Mouse (Mus musculus): ENCODE results near the gene Sidt2. TPM values are rescaled to one million over a fixed set of nuclear protein-coding genes. Genes with fewer than 3 reads are reported as not detected.

Gene Sidt2
- polyA plus RNA-seq, 1 experiment from 2014 or later, result 33.4 TPM

DNA sequence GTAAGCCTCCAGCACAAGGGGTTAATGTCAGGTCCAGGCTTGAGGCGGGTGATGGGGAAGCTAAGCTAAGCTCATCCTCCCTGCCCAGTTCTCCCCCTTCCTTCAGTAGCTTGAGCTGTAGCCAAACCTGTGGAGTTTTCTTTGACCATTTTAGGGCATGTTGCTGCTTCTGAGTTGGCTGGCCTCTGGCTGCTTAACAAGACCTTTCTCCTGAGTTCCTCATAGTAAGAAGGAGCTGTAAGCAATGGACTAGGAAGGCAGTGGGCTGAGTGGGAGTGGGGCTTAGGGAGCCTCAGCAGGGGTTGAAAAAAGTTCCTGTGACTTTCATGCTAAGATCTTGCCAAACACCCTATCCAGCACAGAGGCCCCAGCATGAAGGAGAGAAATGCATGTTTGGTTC, 35.2 kb downstream of the Sidt2 start:
- H3K36me3 ChIP-seq (ENCODE audit: control insufficient read depth, insufficient read depth, low read length), result 0 out of 2 replicates have a peak, but pooled peaks cover 3% of the 10 kb centered on the region
- ATAC-seq, result peak; percentile 59

DNA sequence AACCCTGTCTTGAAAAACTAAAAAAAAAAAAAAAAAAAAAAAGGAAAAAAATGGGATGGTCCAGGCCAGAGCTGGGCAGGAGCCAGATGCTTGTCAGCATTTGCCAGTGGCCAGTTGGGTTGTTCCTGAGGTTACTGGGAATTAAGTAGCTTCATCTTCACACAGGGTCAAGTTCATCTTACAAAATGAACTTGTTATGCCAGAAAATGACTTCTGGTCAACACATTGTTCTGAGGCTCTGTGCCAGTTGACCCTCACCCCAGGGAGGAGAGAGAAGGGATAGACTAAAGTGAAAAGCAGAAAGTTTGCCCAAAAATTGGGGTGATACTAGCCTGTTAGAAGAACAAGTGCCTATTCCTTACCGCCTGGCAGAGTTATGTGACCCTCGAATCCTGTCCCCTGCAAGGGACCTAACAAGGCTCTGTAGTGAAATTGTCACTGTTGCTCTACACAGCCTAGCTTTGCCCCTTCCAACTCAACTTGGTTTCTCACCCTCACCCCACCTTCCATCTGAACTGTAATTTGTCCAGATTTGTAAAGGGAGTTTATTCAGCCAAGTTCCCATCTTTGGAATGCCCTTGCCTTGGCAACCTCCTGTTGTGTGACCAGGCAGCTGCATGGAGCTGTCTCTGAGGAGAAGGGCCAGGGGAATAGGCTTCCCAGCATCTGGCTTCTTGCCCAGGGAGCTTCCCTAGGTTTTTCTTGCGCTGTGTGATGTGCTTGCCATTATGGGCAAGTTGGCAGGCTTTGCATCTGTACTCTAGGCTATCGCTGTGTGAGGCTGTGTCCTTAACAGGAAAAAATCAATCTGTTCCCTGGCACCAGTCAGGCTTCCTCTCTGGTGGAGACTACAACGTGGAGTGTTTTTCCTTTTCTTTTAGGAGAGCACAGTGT, 37.8 kb downstream of the Sidt2 start:
- Histone ChIP-seq H3K4me1 (ENCODE audit: control insufficient read depth, insufficient read depth, low read length) (no peaks in the 10 kb centered on the region), H3K36me3 (ENCODE audit: control insufficient read depth, insufficient read depth, low read length) (0 out of 2 replicates have a peak, but pooled peaks cover 5% of the 10 kb centered on the region), H3K27ac (ENCODE audit: low read length) (peak overlapping the region; percentile 52), H3K4me3 (ENCODE audit: low read length) (no peak overlapping the region), H3K9me3 (ENCODE audit: control insufficient read depth, low read length) (no peaks in the 10 kb centered on the region), H3K27me3 (replicated peaks; ENCODE audit: control insufficient read depth, insufficient read depth, low read length) (no peaks in the 10 kb centered on the region), H3K4me2 (ENCODE audit: low read depth, low read length) (no peak overlapping the region), H3K9ac (ENCODE audit: low read depth, low read length) (no peak overlapping the region)
- 75% methylated on average over 5 of the region's 5 CpGs for WGBS
- peak; percentile 50; the same call in 1 of the 2 replicates for ATAC-seq

More for the DNA sequence above, 35.2 kb downstream of the Sidt2 start:
- Histone ChIP-seq H3K9me3 (ENCODE audit: control insufficient read depth, low read length) (no peaks in the 10 kb centered on the region), H3K4me1 (ENCODE audit: control insufficient read depth, insufficient read depth, low read length) (no peaks in the 10 kb centered on the region), H3K27me3 (replicated peaks; ENCODE audit: control insufficient read depth, insufficient read depth, low read length) (no peaks in the 10 kb centered on the region), H3K4me2 (ENCODE audit: low read depth, low read length) (no peak overlapping the region), H3K4me3 (ENCODE audit: low read length) (no peak overlapping the region), H3K9ac (ENCODE audit: low read depth, low read length) (no peak overlapping the region), H3K27ac (ENCODE audit: low read length) (peak overlapping the region; percentile 76; the same call in 1 of the 2 replicates)
- 62% methylated on average over 1 of the region's 1 CpGs for WGBS

DNA sequence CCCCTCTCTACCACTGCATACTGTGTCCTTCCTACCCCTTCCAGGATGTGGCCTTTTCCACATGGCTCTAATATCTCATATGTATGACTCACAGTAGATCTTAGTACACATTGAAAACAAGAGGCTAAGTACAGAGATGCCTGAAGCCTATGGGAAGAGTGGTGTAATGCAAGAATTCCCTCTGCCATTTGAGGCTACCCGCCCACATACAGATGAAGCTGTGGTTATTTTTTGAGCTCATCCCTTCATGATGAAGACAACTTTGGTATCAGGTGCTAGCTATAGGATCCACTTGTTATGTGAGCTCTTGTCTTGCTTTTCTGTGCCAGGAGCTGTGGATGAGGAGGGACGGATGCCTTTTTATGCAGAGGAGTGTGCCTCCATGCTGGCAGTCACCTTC, 39.4 kb downstream of the Sidt2 start:
- 79% methylated on average over 2 of the region's 2 CpGs for WGBS

DNA sequence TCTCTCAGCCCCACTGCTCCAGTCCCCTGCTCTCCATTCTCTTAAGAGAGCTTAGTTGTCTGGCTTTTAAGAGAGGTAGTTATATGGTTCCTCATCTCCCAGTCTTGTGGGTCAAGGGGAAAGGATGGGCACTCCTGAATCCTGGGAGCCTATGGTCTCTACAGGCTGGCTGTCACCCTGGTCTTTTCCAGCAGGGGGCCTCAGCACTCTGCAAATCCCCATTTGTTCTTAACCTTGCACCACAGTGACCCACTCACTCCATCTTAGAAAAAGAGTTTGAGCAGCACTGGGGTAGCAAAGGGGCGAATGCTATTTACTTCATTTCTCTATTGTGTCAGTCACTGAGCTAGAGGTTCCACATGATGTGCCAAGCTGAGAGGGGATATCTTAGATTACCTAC, 43.4 kb downstream of the Sidt2 start:
- peaks cover 17% of the 10 kb centered on the region for H3K36me3 ChIP-seq (ENCODE audit: control insufficient read depth, insufficient read depth, low read length)
- H3K4me1 ChIP-seq (ENCODE audit: control insufficient read depth, insufficient read depth, low read length), result peaks cover 7% of the 10 kb centered on the region; the same call in 1 of the 2 replicates
- ATAC-seq, result no peak

More for the DNA sequence above, 39.4 kb downstream of the Sidt2 start:
- Histone ChIP-seq H3K4me1 (ENCODE audit: control insufficient read depth, insufficient read depth, low read length) (no peaks in the 10 kb centered on the region), H3K4me3 (ENCODE audit: low read length) (no peak overlapping the region), H3K9ac (ENCODE audit: low read depth, low read length) (no peak overlapping the region), H3K27ac (ENCODE audit: low read length) (no peak overlapping the region), H3K9me3 (ENCODE audit: control insufficient read depth, low read length) (no peaks in the 10 kb centered on the region), H3K27me3 (replicated peaks; ENCODE audit: control insufficient read depth, insufficient read depth, low read length) (no peaks in the 10 kb centered on the region), H3K4me2 (ENCODE audit: low read depth, low read length) (no peak overlapping the region), H3K36me3 (ENCODE audit: control insufficient read depth, insufficient read depth, low read length) (0 out of 2 replicates have a peak, but pooled peaks cover 8% of the 10 kb centered on the region)
- no peak for ATAC-seq

DNA sequence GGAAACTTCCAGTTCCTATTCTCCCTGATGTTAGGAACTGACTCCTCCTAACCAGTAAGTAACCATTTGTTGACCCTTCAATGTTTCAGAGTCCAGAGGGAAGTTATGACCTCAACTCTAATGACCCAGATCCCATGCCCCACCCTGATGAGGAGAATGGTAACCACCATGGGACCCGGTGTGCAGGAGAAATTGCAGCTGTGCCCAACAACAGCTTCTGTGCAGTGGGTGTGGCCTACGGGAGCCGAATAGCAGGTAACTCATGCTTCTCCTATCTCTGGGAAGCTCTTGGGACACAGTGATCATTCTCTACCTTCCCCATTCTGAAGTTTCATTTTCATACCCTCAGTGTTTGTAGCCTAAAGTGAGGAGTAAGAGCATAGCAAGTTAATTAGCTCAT, 44.1 kb downstream of the Sidt2 start:
- Histone ChIP-seq H3K4me3 (ENCODE audit: low read length) (no peak overlapping the region), H3K9ac (ENCODE audit: low read depth, low read length) (no peak overlapping the region), H3K4me1 (ENCODE audit: control insufficient read depth, insufficient read depth, low read length) (peaks cover 7% of the 10 kb centered on the region; the same call in 1 of the 2 replicates), H3K36me3 (ENCODE audit: control insufficient read depth, insufficient read depth, low read length) (peaks cover 17% of the 10 kb centered on the region), H3K27ac (ENCODE audit: low read length) (no peak overlapping the region), H3K4me2 (ENCODE audit: low read depth, low read length) (no peak overlapping the region), H3K27me3 (replicated peaks; ENCODE audit: control insufficient read depth, insufficient read depth, low read length) (no peaks in the 10 kb centered on the region), H3K9me3 (ENCODE audit: control insufficient read depth, low read length) (no peaks in the 10 kb centered on the region)
- WGBS, result 88% methylated on average over 3 of the region's 3 CpGs
- no peak for ATAC-seq

More for the DNA sequence above, 43.4 kb downstream of the Sidt2 start:
- no peak overlapping the region for H3K9ac ChIP-seq (ENCODE audit: low read depth, low read length)
- no peaks in the 10 kb centered on the region for H3K9me3 ChIP-seq (ENCODE audit: control insufficient read depth, low read length)
- WGBS, result 66% methylated on average over 1 of the region's 1 CpGs
- H3K27ac ChIP-seq (ENCODE audit: low read length), result no peak overlapping the region
- no peak overlapping the region for H3K4me3 ChIP-seq (ENCODE audit: low read length)
- H3K27me3 ChIP-seq (replicated peaks; ENCODE audit: control insufficient read depth, insufficient read depth, low read length), result no peaks in the 10 kb centered on the region
- no peak overlapping the region for H3K4me2 ChIP-seq (ENCODE audit: low read depth, low read length)

DNA sequence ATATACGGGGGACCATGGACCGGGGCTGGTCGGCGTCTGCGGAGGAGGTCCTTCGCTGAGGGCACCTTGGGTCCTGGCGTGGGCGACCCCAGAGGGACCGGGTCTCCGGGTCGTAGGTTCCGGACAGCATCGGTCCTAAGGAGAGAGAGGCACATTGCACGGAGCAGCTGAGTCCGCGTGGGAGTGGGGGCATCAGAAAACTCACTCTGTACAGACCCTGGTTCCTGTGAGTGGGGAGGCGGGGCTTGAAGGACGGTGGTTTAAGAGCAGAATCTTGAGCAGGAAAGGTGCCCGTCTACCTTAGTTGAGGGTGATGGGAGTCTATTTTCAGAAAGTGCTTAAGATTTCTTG, 48.0 kb downstream of the Sidt2 start:
- H3K27ac ChIP-seq (ENCODE audit: low read length), result peak overlapping the region; percentile 98
- peak overlapping the region; percentile 91 for H3K4me3 ChIP-seq (ENCODE audit: low read length)
- H3K36me3 ChIP-seq (ENCODE audit: control insufficient read depth, insufficient read depth, low read length), result peaks cover 15% of the 10 kb centered on the region
- peak overlapping the region; percentile 85 for H3K4me2 ChIP-seq (ENCODE audit: low read depth, low read length)
- H3K27me3 ChIP-seq (replicated peaks; ENCODE audit: control insufficient read depth, insufficient read depth, low read length), result no peaks in the 10 kb centered on the region
- ATAC-seq, result peak; percentile 35
- no peaks in the 10 kb centered on the region for H3K9me3 ChIP-seq (ENCODE audit: control insufficient read depth, low read length)
- WGBS, result 0% methylated on average over 19 of the region's 19 CpGs
- H3K4me1 ChIP-seq (ENCODE audit: control insufficient read depth, insufficient read depth, low read length), result peaks cover 7% of the 10 kb centered on the region; the same call in 1 of the 2 replicates
- peak overlapping the region; percentile 95 for H3K9ac ChIP-seq (ENCODE audit: low read depth, low read length)

DNA sequence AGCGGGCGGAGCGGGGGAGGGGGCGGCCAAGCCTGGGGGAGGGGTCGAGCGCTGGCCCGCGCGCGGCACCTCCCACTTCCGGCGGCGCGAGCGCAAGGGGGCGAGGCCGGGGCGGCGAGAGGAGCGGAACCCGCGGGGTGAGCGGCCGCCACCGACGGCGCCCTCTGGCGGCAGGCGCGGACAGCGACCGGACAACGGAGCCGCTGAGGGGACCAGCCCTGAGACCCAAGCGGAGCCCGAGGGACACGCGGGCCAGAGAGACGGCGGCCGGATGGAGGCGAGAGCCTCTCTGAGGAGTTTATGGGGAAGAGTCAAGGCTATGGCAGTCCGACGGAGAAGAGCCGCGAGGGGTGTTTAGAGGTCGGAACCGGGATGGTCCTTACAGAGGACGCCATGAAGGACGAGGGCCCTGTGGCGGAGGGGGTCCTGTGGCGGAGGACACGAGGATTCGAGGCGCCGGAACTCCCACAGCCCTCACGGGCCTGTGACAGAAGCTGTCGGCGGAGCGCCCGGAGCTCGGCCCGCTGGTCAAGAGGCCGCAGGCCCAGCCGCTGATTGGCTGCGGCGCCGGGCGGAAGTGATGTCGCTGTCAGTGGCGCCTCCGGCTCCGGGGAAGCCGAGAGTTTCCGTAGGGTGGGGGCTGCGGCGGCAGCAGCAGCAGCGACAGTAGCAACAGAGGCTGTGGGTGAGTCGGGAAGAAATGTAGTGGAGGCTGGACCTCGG, 48.5 kb downstream of the Sidt2 start, which contains the start of the genes Pcsk7 and Rnf214:
Pcsk7 (plus strand) TSS at position 143 of the 723 bp plus-strand sequence.
Rnf214 (minus strand) TSS at position 557 of the 723 bp plus-strand sequence.
- Histone ChIP-seq H3K36me3 (ENCODE audit: control insufficient read depth, insufficient read depth, low read length) (peaks cover 15% of the 10 kb centered on the region), H3K27ac (ENCODE audit: low read length) (peak within 1 kb of the TSS; percentile 98), H3K4me1 (ENCODE audit: control insufficient read depth, insufficient read depth, low read length) (peaks cover 7% of the 10 kb centered on the region; the same call in 1 of the 2 replicates), H3K4me3 (ENCODE audit: low read length) (peak within 1 kb of the TSS; percentile 91), H3K27me3 (replicated peaks; ENCODE audit: control insufficient read depth, insufficient read depth, low read length) (no peaks in the 10 kb centered on the region), H3K4me2 (ENCODE audit: low read depth, low read length) (peak within 1 kb of the TSS; percentile 85), H3K9ac (ENCODE audit: low read depth, low read length) (peak within 1 kb of the TSS; percentile 95), H3K9me3 (ENCODE audit: control insufficient read depth, low read length) (no peaks in the 10 kb centered on the region)
- under 1% methylated on average over 72 of the region's 80 CpGs for WGBS
- ATAC-seq, result peak; percentile 95

- peak; percentile 51 for ATAC-seq
- H3K4me3 ChIP-seq (ENCODE audit: low read length), result peak overlapping the region; percentile 91
- no peaks in the 10 kb centered on the region for H3K9me3 ChIP-seq (ENCODE audit: control insufficient read depth, low read length)
- peak overlapping the region; percentile 85 for H3K4me2 ChIP-seq (ENCODE audit: low read depth, low read length)
- 0% methylated on average over 17 of the region's 27 CpGs for WGBS
- peak overlapping the region; percentile 95 for H3K9ac ChIP-seq (ENCODE audit: low read depth, low read length)
- no peaks in the 10 kb centered on the region for H3K27me3 ChIP-seq (replicated peaks; ENCODE audit: control insufficient read depth, insufficient read depth, low read length)
- peaks cover 7% of the 10 kb centered on the region; the same call in 1 of the 2 replicates for H3K4me1 ChIP-seq (ENCODE audit: control insufficient read depth, insufficient read depth, low read length)
- H3K27ac ChIP-seq (ENCODE audit: low read length), result peak overlapping the region; percentile 98
- H3K36me3 ChIP-seq (ENCODE audit: control insufficient read depth, insufficient read depth, low read length), result peaks cover 12% of the 10 kb centered on the region
Observed at GRCm38 (mm10) chr9:45905811-45906237, 49.2 kb downstream of the Sidt2 start.

DNA sequence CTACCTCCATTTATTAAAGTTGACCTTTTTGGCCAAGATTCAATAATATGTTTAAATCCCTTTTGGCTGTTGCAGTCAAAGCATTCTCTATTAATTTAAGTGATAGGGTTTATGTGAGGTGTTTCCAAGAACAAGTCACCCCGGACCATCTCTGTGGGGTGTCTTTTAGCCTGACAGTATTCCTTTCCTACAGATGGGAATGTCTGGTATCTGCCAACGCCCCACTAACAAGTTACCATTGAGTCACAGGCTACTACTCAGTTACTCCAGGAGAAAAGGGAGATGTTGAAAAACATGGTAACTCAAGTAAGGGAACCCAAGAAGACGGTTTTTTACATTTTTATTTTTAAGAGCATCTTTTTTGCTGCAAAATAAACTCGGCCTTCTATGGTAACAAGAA, 49.9 kb downstream of the Sidt2 start:
- H3K27me3 ChIP-seq (replicated peaks; ENCODE audit: control insufficient read depth, insufficient read depth, low read length), result no peaks in the 10 kb centered on the region
- H3K4me2 ChIP-seq (ENCODE audit: low read depth, low read length), result peak overlapping the region; percentile 85
- peak overlapping the region; percentile 95; the same call in 1 of the 2 replicates for H3K9ac ChIP-seq (ENCODE audit: low read depth, low read length)
- peak overlapping the region; percentile 91 for H3K4me3 ChIP-seq (ENCODE audit: low read length)
- no peak for ATAC-seq
- peaks cover 10% of the 10 kb centered on the region for H3K36me3 ChIP-seq (ENCODE audit: control insufficient read depth, insufficient read depth, low read length)
- whole genome bisulfite sequencing, result 41% methylated on average over 4 of the region's 4 CpGs
- no peak overlapping the region for H3K27ac ChIP-seq (ENCODE audit: low read length)
- H3K9me3 ChIP-seq (ENCODE audit: control insufficient read depth, low read length), result no peaks in the 10 kb centered on the region
- peaks cover 7% of the 10 kb centered on the region; the same call in 1 of the 2 replicates for H3K4me1 ChIP-seq (ENCODE audit: control insufficient read depth, insufficient read depth, low read length)

Measured in intestine, embryonic 16.5 days (tissue).